Mouse (Mus musculus): ENCODE data around the gene Itga5. TPM values are rescaled to one million over a fixed set of nuclear protein-coding genes. Genes with fewer than 3 reads are reported as not detected.
A peak's percentile ranks its signal among the peaks of the same experiment; 100 is the strongest.

The Itga5 gene
- polyA plus RNA-seq, 1 experiment from 2014 or later, result 6.7 TPM

GRCm38 (mm10) chr15:103343556-103343955, 23.0 kb downstream of the Itga5 start:
- Histone ChIP-seq H3K4me1 (replicated peaks; ENCODE audit: control insufficient read depth, insufficient read depth, low read length) (peaks cover 10% of the 10 kb centered on the region), H3K27me3 (replicated peaks; ENCODE audit: control insufficient read depth, insufficient read depth, low read length) (peaks cover 14% of the 10 kb centered on the region), H3K4me3 (replicated peaks; ENCODE audit: low read length) (no peak overlapping the region)

GRCm38 (mm10) chr15:103343008-103343407, 23.6 kb downstream of the Itga5 start:
- Histone ChIP-seq H3K27ac (ENCODE audit: low read length) (no peak overlapping the region), H3K9ac (replicated peaks; ENCODE audit: low read depth, low read length) (no peak overlapping the region), H3K4me3 (replicated peaks; ENCODE audit: low read length) (no peak overlapping the region), H3K36me3 (ENCODE audit: control insufficient read depth, insufficient read depth) (no peaks in the 10 kb centered on the region), H3K4me1 (replicated peaks; ENCODE audit: control insufficient read depth, insufficient read depth, low read length) (peaks cover 10% of the 10 kb centered on the region), H3K9me3 (ENCODE audit: control insufficient read depth, low read length) (no peaks in the 10 kb centered on the region), H3K4me2 (ENCODE audit: low read length) (no peak overlapping the region), H3K27me3 (replicated peaks; ENCODE audit: control insufficient read depth, insufficient read depth, low read length) (peaks cover 14% of the 10 kb centered on the region)
- 84% methylated on average over 2 of the region's 3 CpGs for whole genome bisulfite sequencing
- no peak for ATAC-seq

More at GRCm38 (mm10) chr15:103343556-103343955, 23.0 kb downstream of the Itga5 start:
- ATAC-seq, result no peak
- no peaks in the 10 kb centered on the region for H3K9me3 ChIP-seq (ENCODE audit: control insufficient read depth, low read length)
- no peaks in the 10 kb centered on the region for H3K36me3 ChIP-seq (ENCODE audit: control insufficient read depth, insufficient read depth)
- no peak overlapping the region for H3K4me2 ChIP-seq (ENCODE audit: low read length)
- no peak overlapping the region for H3K27ac ChIP-seq (ENCODE audit: low read length)
- H3K9ac ChIP-seq (replicated peaks; ENCODE audit: low read depth, low read length), result no peak overlapping the region

- H3K36me3 ChIP-seq (ENCODE audit: control insufficient read depth, insufficient read depth), result no peaks in the 10 kb centered on the region
- no peak overlapping the region for H3K4me3 ChIP-seq (replicated peaks; ENCODE audit: low read length)
- H3K9ac ChIP-seq (replicated peaks; ENCODE audit: low read depth, low read length), result no peak overlapping the region
- H3K4me1 ChIP-seq (replicated peaks; ENCODE audit: control insufficient read depth, insufficient read depth, low read length), result peaks cover 10% of the 10 kb centered on the region
- no peak for ATAC-seq
- H3K27ac ChIP-seq (ENCODE audit: low read length), result no peak overlapping the region
- 11% methylated on average over 4 of the region's 4 CpGs for WGBS
- peaks cover 14% of the 10 kb centered on the region for H3K27me3 ChIP-seq (replicated peaks; ENCODE audit: control insufficient read depth, insufficient read depth, low read length)
- H3K4me2 ChIP-seq (ENCODE audit: low read length), result no peak overlapping the region
- no peaks in the 10 kb centered on the region for H3K9me3 ChIP-seq (ENCODE audit: control insufficient read depth, low read length)
Observed at GRCm38 (mm10) chr15:103342415-103342814, 24.1 kb downstream of the Itga5 start.

GRCm38 (mm10) chr15:103341547-103341946, 25.0 kb downstream of the Itga5 start:
- no peak overlapping the region; the same call in 1 of the 2 replicates for H3K9ac ChIP-seq (replicated peaks; ENCODE audit: low read depth, low read length)
- H3K27ac ChIP-seq (ENCODE audit: low read length), result no peak overlapping the region
- WGBS, result 40% methylated on average over 8 of the region's 8 CpGs
- no peak for ATAC-seq
- no peak overlapping the region for H3K4me3 ChIP-seq (replicated peaks; ENCODE audit: low read length)
- no peak overlapping the region for H3K4me2 ChIP-seq (ENCODE audit: low read length)
- H3K27me3 ChIP-seq (replicated peaks; ENCODE audit: control insufficient read depth, insufficient read depth, low read length), result peaks cover 14% of the 10 kb centered on the region
- no peaks in the 10 kb centered on the region for H3K9me3 ChIP-seq (ENCODE audit: control insufficient read depth, low read length)
- H3K36me3 ChIP-seq (ENCODE audit: control insufficient read depth, insufficient read depth), result no peaks in the 10 kb centered on the region
- H3K4me1 ChIP-seq (replicated peaks; ENCODE audit: control insufficient read depth, insufficient read depth, low read length), result peaks cover 10% of the 10 kb centered on the region

GRCm38 (mm10) chr15:103340786-103341185, 25.8 kb downstream of the Itga5 start:
- Histone ChIP-seq H3K4me3 (replicated peaks; ENCODE audit: low read length) (no peak overlapping the region), H3K4me2 (ENCODE audit: low read length) (no peak overlapping the region), H3K9me3 (ENCODE audit: control insufficient read depth, low read length) (no peaks in the 10 kb centered on the region), H3K27ac (ENCODE audit: low read length) (no peak overlapping the region), H3K27me3 (replicated peaks; ENCODE audit: control insufficient read depth, insufficient read depth, low read length) (peaks cover 14% of the 10 kb centered on the region), H3K4me1 (replicated peaks; ENCODE audit: control insufficient read depth, insufficient read depth, low read length) (peaks cover 10% of the 10 kb centered on the region), H3K36me3 (ENCODE audit: control insufficient read depth, insufficient read depth) (no peaks in the 10 kb centered on the region), H3K9ac (replicated peaks; ENCODE audit: low read depth, low read length) (no peak overlapping the region)
- WGBS, result 21% methylated on average over 4 of the region's 4 CpGs
- no peak for ATAC-seq

- no peak within 1 kb of the TSS for H3K27ac ChIP-seq (ENCODE audit: low read length)
- ATAC-seq, result peak; percentile 68
- under 1% methylated on average over 25 of the region's 26 CpGs for WGBS
- H3K36me3 ChIP-seq (ENCODE audit: control insufficient read depth, insufficient read depth), result no peaks in the 10 kb centered on the region
- peak within 1 kb of the TSS; percentile 67 for H3K4me2 ChIP-seq (ENCODE audit: low read length)
- H3K4me3 ChIP-seq (replicated peaks; ENCODE audit: low read length), result peak within 1 kb of the TSS; percentile 52
- H3K27me3 ChIP-seq (replicated peaks; ENCODE audit: control insufficient read depth, insufficient read depth, low read length), result peaks cover 14% of the 10 kb centered on the region
- H3K9ac ChIP-seq (replicated peaks; ENCODE audit: low read depth, low read length), result peak within 1 kb of the TSS; percentile 50
- peaks cover 10% of the 10 kb centered on the region for H3K4me1 ChIP-seq (replicated peaks; ENCODE audit: control insufficient read depth, insufficient read depth, low read length)
- H3K9me3 ChIP-seq (ENCODE audit: control insufficient read depth, low read length), result no peaks in the 10 kb centered on the region
Observed at GRCm38 (mm10) chr15:103339961-103340337, 26.6 kb downstream of the Itga5 start, which contains the start of gene Zfp385a. Gene Zfp385a (minus strand): TSS chr15:103340093.

GRCm38 (mm10) chr15:103339166-103339960, 27.2 kb downstream of the Itga5 start:
- H3K4me3 ChIP-seq (replicated peaks; ENCODE audit: low read length), result peak overlapping the region; percentile 52
- H3K4me2 ChIP-seq (ENCODE audit: low read length), result peak overlapping the region; percentile 67
- peak; percentile 39 for ATAC-seq
- H3K9ac ChIP-seq (replicated peaks; ENCODE audit: low read depth, low read length), result peak overlapping the region; percentile 50
- no peaks in the 10 kb centered on the region for H3K36me3 ChIP-seq (ENCODE audit: control insufficient read depth, insufficient read depth)
- no peak overlapping the region for H3K27ac ChIP-seq (ENCODE audit: low read length)
- H3K4me1 ChIP-seq (replicated peaks; ENCODE audit: control insufficient read depth, insufficient read depth, low read length), result peaks cover 10% of the 10 kb centered on the region
- 12% methylated on average over 30 of the region's 31 CpGs for WGBS
- H3K9me3 ChIP-seq (ENCODE audit: control insufficient read depth, low read length), result no peaks in the 10 kb centered on the region
- peaks cover 14% of the 10 kb centered on the region for H3K27me3 ChIP-seq (replicated peaks; ENCODE audit: control insufficient read depth, insufficient read depth, low read length)

- Histone ChIP-seq H3K36me3 (ENCODE audit: control insufficient read depth, insufficient read depth) (no peaks in the 10 kb centered on the region), H3K9me3 (ENCODE audit: control insufficient read depth, low read length) (no peaks in the 10 kb centered on the region), H3K4me3 (replicated peaks; ENCODE audit: low read length) (no peak overlapping the region; the same call in 1 of the 2 replicates), H3K4me1 (replicated peaks; ENCODE audit: control insufficient read depth, insufficient read depth, low read length) (peaks cover 15% of the 10 kb centered on the region), H3K27ac (ENCODE audit: low read length) (no peak overlapping the region), H3K9ac (replicated peaks; ENCODE audit: low read depth, low read length) (no peak overlapping the region; the same call in 1 of the 2 replicates), H3K4me2 (ENCODE audit: low read length) (peak overlapping the region; percentile 67), H3K27me3 (replicated peaks; ENCODE audit: control insufficient read depth, insufficient read depth, low read length) (peaks cover 14% of the 10 kb centered on the region)
- WGBS, result 46% methylated on average over 4 of the region's 4 CpGs
- ATAC-seq, result no peak
Observed at GRCm38 (mm10) chr15:103338829-103339165, 27.8 kb downstream of the Itga5 start.

GRCm38 (mm10) chr15:103336996-103337667, 29.4 kb downstream of the Itga5 start:
- ATAC-seq, result no peak
- H3K9me3 ChIP-seq (ENCODE audit: control insufficient read depth, low read length), result no peaks in the 10 kb centered on the region
- WGBS, result 16% methylated on average over 11 of the region's 11 CpGs
- H3K4me1 ChIP-seq (replicated peaks; ENCODE audit: control insufficient read depth, insufficient read depth, low read length), result peaks cover 15% of the 10 kb centered on the region
- no peak overlapping the region for H3K9ac ChIP-seq (replicated peaks; ENCODE audit: low read depth, low read length)
- H3K36me3 ChIP-seq (ENCODE audit: control insufficient read depth, insufficient read depth), result no peaks in the 10 kb centered on the region
- peaks cover 14% of the 10 kb centered on the region for H3K27me3 ChIP-seq (replicated peaks; ENCODE audit: control insufficient read depth, insufficient read depth, low read length)
- H3K27ac ChIP-seq (ENCODE audit: low read length), result no peak overlapping the region
- H3K4me3 ChIP-seq (replicated peaks; ENCODE audit: low read length), result no peak overlapping the region
- H3K4me2 ChIP-seq (ENCODE audit: low read length), result no peak overlapping the region

All from forebrain, embryonic 16.5 days (tissue).